Mouse (Mus musculus) retina, postnatal 1 day (tissue): ENCODE measurements around the gene Gpr108.

Source experiments
- DNase-seq: peaks from one replicate; pipeline ENCODE4 v3.0.0-alpha.2; 2012

Gpr108 gene

DNA sequence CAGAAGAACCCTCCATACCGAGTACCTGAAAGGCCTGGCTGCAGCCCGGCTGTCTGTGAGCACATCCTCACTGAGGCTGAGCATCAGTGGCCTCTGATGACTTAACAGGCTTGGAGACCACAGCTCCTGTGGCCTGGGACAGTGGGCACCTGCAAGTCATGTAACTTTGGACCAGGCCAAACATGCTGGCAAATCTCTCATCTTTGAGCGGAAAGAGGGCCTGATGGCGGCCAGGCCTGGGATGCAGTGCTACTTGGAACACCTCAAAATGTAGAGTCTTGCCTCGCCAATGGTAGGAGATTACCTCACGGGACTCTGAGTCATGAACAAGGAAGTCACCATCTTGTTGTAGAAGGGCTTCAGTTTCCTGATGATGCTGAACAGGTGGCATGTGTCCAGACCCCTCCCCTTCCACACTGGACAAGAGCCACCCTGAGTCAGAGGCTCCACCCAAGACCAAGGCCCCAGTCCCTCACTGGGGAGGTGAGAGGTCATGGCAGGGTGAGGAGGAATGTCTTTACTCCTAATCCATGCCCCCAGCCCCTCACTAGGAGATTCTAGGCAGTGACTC is 19.4 kb upstream of the Gpr108 start:
- DNase-seq: no peak

DNA sequence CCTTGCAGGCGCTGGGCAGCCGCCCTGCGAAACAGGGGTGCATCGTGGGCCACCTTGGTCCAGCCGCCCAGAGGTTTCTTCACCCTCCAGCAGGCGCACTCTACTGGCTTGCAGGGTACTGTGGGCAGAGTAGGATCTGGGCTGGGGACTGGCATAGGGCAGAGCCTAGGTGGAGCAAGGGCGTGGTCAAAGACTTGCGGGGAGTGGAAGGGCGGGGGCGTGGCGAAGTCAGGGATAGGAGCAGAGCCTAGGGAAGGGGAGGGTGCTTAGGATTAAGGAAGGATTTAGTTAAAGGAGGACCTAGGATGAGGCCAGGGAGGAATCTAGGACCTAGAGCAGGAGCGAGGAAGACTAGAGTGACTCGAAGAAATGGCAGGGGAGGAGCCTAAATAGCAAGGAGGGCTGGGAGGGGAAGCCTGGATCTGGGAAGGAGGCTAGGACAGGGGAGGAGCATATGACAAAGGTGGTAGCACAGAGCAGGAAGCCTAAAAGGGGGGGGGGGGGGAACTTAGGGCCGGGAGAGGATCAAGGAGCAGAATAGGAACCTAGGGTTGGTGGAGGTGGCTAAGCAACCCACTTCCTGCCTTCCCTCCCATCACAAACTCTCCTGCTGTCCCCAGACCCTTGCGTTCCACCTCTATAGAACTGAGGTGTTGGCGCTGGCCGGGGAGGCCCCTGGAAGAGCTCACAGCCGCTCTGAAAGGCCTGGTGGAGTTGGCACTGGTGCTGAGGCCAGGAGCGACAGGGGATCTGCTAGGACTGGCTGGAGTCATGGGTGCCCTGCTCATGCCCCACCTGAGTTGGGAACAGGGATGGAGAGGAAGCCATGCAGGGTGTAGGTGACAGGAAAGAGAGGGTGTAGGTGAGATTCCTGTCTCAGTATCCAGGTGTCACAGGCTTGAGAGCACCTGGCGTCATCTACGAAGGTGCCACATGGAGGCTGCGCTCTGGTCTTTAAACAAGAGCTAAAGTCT is 17.0 kb upstream of the Gpr108 start:
- DNase-seq: peak; percentile 47

DNA sequence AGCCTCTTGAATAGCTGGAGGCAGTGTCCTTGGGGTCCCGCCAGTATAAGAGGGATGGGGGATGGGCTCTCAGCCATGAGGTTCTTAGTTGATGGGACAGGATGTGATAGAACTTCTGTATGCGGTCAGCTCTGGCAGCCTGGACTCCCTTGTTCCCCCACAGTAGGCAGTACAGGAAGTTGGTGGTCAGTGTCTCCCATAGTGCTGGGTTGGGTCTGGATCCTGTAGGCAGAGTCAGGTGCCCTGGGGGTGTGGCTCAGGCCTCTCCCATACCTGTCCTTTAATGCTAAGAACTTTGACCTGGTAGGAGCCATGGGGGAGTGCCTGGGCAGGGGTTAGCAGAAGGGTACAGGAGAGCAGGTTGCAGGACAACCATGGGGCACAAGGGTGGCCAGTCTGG is 15.9 kb upstream of the Gpr108 start:
- no peak for DNase-seq

DNA sequence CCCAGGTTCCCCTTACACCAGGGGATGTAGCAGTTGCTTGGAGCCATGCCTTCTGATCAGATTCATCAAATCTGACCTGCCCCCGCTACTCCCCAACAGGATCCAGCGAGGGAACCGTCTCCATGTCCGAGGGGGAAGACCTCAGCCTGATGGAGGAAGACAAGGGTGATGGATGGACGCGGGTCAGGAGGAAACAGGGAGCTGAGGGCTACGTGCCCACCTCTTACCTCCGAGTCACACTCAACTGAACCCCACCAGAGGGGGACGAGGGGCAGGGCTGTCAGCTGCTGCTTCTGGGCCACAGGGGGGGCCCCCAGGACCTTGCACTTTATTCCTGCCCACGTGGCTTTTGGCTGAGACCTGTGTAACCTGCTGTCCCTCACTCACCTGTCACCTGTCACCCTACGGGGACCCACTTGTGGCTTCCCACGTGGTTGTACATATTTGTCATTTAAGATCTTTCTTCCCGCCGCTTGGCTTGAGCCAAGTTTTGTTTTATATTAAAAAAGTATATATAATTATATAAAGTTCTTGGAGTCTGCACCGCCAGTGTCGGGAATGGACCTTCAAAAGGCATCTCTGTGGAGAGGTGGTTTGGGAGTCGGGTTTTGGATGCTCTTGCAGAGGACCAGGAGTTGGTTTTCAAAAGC is 14.8 kb upstream of the Gpr108 start:
- no peak for DNase-seq

DNA sequence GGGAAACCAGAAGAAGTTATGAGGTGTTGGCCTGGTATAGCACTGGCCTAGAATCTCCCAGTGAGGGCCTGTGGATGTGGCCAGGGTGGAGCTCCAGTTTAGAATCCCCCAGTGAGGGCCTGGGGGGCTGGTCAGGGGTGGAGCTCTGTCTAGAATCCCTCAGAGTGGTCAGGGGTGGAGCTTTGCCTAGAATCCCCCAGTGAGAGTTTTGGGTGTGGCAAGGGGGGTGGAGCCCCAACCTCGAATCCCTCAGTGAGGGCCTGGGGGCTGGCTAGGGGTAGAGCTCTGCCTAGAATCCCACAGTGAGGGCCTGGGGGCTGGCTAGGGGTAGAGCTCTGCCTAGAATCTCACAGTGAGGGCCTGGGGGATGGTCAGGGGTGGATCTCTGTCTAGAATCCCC is 13.6 kb upstream of the Gpr108 start:
- DNase-seq: no peak

DNA sequence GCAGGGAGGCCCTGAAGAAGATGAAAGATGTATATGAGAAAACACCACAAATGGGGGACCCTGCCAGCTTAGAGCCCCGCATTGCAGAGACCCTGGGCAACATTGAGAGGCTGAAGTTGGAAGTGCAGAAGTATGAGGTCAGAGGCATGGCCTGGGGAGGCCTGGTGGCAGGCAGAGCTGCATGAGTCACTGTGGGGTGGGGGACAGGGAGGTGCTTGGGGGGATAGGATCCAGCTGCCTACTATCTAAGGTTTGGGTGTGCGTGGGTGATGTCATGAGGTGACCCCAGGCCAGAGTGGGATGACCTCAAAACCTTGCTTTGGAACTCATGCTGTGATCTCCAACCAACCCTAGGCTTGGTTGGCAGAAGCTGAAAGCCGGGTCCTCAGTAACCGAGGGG is 13.0 kb upstream of the Gpr108 start:
- DNase-seq: no peak

DNA sequence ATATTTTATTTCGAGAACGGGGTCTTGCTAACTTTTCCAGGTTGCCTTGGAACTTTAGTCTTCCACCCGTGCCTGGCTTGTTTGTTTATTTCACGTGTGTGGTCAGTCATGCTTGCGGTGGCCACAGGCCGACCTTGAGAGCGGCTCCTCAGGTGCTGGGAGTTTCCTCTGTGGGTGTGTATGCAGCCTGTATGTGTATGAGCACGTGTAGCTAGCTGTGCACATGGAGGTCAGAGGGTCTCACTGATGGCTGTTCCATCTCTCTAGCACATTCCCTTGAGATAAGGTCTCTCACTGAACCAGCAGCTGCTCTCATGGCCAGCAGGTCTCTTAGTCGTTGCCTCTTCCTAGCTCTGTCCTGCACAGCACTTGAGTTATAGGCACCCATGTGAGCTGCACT is 12.1 kb upstream of the Gpr108 start:
- no peak for DNase-seq

DNA sequence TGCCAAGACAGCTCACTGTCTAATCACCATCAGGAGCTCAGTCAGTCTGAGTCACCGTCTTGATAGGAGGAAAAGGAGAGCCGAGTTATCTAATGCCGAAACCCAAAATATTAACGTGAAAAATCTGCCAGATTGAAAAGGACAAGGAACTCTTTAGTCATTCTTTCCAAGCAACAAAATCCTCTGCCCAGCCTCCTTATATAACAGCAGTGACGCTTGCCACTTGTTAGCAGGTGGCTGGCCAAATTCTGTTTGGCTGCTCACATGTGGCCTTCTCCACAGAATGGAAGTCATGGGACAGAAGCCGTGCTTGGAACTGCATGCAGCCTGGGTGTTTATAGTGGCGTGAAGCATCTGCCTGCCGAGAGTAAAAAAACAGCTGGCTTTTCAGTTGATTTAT is 11.5 kb upstream of the Gpr108 start:
- DNase-seq: no peak

DNA sequence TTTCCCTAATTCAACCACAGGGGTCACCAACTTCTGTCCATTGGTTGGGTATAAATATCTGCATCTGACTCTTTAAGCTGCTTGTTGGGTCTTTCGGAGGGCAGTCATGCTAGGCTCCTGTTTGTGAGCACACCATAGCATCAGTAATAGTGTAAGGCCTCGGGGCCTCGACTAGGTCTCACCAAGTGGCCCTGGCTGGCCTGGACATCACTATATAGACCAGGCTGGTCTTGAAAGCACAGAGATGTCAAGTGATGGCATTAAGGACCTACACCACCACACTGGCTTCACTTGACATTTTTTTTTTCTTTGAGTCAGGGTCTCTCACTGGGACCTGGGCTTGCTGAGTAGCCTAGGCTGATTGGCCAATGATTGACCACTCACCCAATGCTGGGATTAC is 9.9 kb upstream of the Gpr108 start:
- DNase-seq: no peak

DNA sequence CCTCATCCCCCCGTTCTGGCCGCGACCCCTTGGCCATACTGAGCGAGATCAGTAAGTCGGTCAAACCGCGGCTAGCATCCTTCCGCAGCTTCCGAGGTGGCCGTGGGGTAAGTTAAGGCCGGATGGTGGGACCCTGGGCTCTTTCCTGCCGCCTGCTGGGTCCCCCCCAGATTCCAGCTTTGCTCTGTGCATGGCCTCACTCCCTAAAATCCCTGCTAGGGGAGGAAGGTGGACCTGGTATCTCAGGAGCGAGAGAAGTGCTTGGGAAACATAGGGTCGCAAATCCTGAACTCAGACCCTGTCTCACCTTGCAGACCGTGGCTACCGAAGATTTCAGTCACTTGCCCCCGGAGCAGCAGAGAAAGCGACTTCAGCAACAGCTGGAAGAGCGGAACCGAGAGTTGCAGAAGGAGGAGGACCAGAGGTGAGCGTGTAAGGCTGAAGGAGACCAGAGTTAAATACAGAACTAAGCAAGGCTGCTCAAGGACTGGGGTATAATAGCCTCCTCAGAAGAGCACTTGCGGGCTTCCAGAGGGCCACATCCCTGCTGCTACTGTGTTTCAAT is 8.8 kb upstream of the Gpr108 start:
- DNase-seq: no peak

DNA sequence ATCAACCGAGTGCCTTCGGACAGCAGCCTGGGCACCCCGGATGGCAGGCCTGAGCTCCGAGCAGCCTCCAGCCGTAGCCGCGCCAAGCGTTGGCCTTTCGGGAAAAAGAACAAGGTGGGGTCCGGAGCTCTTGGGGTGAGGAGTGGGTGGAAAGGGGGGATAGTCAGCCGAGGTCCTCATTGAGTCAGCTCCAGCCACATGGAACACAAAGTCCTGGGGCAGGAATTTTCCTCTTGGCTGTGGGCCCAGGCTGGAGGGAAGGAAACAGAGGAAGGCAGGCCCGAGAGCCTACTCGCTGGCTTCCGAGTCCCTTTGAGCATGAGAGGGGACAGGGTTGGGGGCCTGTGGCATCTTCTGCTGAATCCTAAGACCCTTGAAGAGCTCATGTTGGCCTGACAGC is 7.1 kb upstream of the Gpr108 start:
- no peak for DNase-seq

DNA sequence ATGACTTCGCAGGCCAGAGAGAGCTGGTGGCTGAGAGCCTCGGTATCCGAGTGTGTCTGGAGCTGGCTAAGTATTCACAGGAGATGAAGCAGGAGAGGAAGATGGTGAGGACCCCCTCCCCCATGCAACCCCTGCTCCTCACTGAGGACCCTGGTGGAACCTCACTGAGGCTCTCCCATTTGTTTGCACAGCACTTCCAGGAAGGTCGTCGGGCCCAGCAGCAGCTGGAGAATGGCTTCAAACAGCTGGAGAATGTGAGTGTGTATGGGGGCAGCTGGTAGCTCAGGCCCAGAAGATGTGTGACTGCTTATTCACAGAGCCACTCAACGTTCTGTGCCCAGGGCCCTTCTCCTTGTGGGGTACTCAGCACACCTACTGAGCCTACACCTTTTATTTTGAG is 5.1 kb upstream of the Gpr108 start:
- DNase-seq: no peak

DNA sequence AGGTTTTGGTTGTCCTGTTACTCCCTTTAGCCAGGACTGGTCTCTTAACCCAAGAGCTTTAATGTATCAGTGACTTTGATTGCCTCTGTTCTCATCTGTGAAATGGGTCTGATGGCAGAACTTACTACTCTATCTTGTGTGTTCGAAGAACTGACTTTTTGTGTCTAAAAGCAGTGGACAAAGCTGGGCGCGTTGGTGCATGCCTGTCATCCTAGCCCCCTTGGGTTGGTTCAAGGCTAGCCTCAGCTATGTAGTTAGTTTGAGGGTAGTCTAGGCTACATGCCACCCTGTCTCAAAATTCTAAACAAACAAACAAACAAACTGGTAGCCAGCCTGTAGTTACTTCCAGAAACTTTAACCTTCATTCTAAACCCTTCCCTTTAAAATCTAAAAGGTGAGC is 3.2 kb upstream of the Gpr108 start:
- no peak for DNase-seq

DNA sequence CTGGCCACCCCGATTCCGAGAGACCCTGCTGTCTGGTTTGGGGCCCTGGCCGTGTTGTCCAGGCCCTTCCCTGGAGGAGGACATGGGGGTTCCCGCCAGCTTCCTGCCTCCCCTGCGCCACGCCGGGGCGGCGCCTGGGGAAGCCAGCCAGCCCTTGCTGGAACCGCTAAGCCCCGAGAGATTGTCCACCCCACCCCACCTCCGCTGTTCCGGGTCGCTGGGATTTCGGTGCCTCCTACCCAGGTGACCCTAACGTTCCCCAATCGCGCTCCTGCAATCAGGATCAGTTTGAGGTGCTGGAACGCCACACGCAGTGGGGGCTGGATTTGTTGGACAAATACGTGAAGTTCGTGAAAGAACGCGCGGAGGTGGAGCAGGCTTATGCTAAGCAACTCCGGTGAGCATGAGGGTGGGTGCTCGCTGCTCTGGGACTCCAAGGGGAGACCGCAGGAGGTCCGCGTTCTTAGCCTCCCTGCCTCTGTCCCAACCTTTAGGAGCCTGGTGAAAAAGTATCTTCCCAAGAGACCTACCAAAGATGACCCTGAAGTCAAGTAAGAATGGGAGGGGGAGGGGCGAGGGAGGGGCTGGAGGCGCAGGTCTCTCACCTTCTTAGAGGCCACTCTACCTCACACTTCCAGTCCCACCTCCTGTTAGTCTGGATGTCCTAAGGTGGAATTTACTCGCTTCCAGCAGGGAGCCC is 2.4 kb upstream of the Gpr108 start:
- peak; percentile 28 for DNase-seq

DNA sequence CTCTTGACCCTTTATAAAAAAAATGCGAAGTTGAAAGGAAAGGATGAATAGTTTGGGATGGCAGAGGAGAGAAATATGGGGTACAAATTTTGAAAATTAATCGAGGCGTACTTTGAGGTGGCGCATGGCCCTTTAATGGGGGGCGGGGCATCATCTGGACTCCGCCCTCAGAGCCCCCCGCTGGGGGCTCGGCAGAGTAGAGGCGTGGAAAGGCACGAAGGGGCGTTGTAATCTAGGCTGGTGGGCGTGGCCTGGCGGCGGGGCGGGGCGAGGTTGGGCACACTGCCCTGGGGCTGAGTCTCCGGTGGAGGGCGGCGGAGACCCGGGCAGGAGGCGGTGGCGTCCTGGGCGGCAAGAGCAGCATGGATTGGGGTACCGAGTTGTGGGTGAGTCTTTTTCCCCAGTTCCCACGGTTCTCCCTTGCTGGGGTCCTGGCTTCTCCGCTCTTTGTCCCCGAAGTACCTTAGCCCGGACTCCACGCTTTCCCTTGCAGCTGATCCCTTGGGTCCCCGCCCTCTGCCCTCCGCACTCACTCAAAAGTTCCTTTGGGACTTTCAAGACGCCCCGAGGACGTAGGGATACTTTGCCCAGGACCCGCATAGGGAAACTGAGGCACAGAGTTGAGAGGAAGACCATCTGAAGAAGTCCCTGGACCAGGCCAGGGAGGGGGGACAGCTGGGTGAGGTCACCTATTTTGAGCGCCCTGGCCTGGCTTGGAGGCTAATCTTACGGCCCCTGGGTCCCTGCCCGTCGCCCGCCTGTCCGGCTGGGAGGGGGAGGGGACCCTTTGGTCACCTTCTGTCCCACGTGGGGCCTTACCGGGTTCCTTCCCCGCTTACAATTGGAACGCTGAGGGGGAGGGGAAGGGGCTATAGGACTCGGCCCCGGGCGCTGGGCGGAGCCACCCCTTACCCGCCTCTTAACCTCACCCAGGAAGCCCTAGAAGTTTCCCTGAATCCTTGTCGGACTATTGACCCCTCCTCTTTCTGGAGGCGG is 1.2 kb upstream of the Gpr108 start, which contains the start of gene Trip10:
Trip10 (plus strand) TSS at position 270 of the 996 bp plus-strand sequence.
- DNase-seq: peak; percentile 94

DNA sequence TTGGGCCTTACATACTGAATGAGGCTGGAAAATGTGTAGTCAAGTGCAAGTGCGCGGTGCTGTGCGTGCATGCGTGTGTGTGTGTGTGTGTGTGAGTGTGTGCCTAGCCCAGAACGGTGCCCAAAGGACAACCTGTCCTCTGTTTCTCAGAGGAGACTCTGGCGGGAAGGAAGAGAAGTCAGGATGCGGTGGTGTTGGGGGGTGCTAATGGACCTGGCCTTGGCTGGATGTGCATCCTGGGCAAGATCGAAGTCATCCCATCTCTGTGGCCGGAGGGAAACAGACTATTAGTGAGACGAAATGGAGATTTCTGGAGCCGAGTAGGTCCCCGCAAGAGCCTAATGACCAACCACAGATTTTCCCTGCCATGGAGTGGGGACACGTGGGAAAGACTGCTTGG is 525 bp upstream of the Gpr108 start:
- DNase-seq: no peak

DNA sequence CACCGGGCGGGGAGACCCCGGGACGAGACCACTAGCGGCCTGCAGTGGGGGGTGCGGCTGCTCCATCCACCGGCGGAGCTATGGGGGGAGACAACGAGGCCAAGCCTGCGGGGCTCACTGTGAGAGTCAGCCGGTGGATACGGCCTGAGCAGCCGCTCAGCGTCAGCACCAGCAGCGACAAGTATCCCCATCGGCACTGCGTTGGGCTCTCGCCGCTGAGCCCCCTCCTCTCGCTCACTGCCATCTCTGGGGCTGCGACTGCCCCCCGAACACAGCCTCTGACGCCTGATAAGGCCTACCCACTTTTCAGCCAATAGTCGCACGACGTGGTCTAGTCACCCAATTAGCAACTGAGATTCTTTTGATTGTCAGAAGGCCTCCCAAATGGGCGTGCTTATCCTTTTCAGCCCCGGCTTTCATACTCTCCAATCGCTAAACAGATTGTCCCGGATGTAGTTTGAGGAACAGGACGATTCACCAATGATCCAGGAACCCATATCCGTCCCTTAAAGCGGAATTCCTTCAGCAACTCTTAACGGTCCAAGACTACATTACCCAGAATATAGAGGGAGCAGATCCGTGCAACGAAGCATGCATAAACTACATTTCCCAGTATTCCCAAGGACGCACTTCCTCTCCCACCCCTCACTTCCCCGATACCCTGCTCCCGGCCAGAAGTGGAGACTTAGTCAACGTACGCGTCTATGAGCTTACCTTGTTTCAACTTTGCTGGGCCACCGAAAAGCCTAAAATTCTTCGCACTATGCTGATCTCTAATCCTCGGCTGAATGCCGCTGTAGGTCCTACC is 649 bp downstream of the Gpr108 start:
- DNase-seq: peak; percentile 100

DNA sequence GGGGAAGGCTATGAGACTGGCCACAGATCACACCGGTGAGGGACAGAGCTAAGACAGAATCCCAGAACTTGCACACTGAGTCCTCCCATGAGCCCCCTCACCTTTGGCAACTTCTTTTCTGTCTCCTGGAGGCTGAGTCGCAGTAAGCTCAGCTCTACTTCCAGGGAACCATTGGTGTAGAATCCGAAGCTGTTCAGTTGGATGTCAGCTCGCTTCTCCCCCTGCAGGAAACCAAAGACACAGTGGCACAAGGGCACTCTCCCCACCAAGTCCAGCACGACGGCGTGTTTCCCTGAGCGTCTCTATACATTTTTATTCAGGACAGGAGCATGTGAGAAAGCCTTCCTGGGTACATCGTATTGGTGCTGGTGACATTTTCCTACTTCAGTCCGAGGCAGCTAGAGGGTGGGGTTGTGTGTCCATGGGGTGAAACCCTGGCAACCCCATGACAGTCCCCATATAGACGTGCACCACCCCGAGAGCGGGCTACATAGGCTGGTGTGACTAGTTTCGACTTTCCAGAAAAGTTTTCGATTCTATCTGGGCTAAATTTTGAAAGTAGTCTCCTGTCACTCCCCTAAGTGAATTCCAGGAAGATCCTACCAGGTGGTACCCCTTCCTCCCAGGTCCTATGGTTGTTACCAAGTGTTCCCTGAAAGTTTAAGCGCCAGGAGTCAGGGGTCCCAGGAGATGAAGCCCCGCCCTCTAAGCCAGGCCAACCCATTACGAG is 1.4 kb downstream of the Gpr108 start:
- no peak for DNase-seq

DNA sequence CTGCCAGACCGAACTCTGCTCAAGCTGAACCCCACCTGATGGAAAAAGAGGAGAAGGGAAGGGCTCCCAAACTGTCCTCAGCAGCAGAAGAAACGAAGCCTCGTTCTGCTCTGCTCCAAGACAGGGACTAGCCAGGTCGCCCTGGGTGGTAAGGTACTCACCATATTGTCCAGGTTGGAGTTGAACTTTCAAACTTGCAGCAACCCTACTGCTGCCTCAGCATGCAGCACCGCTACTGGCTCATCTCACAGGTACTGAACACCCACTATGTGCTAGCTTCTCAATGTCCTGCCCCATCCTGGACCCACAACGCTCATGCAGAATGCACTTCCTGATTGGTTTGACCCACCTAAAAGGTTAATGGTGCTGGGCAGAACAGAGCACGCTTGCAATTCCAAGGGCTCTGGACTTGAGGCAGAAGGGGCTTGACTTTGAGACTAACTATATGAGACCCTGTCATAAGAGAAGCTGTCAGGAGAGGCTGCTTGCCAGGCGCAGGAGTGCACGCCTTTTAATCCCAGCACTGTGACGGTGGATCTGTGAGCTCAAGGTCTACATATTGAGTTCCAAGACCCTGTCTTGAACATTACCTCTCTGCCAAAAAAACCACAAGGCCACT is 2.8 kb downstream of the Gpr108 start:
- DNase-seq: no peak
